In genomic region chr12:83923486-83923859, GRCm38 (mm10) we compare ENCODE assay signal across 15 mouse cellular contexts. TPM values are rescaled to one million over a fixed set of nuclear protein-coding genes. Genes with fewer than 3 reads are reported as not detected.
A peak's percentile ranks its signal among the peaks of the same experiment; 100 is the strongest.
DNase-seq lines count a peak whose midpoint lies in the region; ATAC-seq and TF ChIP-seq lines count a peak whose summit lies in the region.
"Had no signal": no experiment of that assay in that cellular context is flagged by ENCODE, and none has a peak within 500 bp of the region (broad histone marks: within the 10 kb centered on the region; RNA-seq: fewer than 3 reads in every experiment).

No protein-coding gene starts in this region.

- WGBS in heart, embryonic 10.5 days = 33% methylated on average over 1 of the region's 1 CpGs
- 61% methylated on average over 1 of the region's 1 CpGs for WGBS in heart, adult 2 months
- WGBS in liver, embryonic 13.5 days (ENCODE audit: insufficient replicate concordance) = 58% methylated on average over 1 of the region's 1 CpGs

- H3K27me3 ChIP-seq in heart, embryonic 10.5 days (ENCODE audit: insufficient read depth, poor library complexity, severe bottlenecking) = no peaks in the 10 kb centered on the region
- H3K27me3 ChIP-seq in heart, adult 2 months (ENCODE audit: control insufficient read depth, insufficient read depth, low read length) = no peaks in the 10 kb centered on the region
- no peaks in the 10 kb centered on the region for H3K27me3 ChIP-seq in liver, embryonic 13.5 days
- H3K27me3 ChIP-seq: embryonic facial prominence, embryonic 12.5 days; hindbrain, embryonic 15.5 days had no signal

- TF ChIP-seq CTCF in heart, adult 2 months (IDR thresholded peaks at IDR 0.05) = no peak
- no peak for TF ChIP-seq CTCF in layer of hippocampus, adult 2 months (conservative IDR thresholded peaks at IDR 0.05)

- intact Hi-C loops in heart, adult 2 months (cut with DNase I) = no loop called here

- TF ChIP-seq EP300 in heart, adult 2 months (IDR thresholded peaks at IDR 0.05; ENCODE audit: insufficient read depth, low read depth, low read length) = no peak

- no peak overlapping the region for H3K4me3 ChIP-seq in heart, embryonic 10.5 days
- no peak overlapping the region for H3K4me3 ChIP-seq in heart, adult 2 months
- H3K4me3 ChIP-seq in layer of hippocampus, adult 2 months = no peak overlapping the region
- no peak overlapping the region for H3K4me3 ChIP-seq in liver, embryonic 13.5 days (replicated peaks)

- H3K79me2 ChIP-seq in heart, adult 2 months (replicated peaks; ENCODE audit: control insufficient read depth, insufficient read depth, low read length) = peaks cover 4% of the 10 kb centered on the region

- no peak overlapping the region for H3K4me2 ChIP-seq in liver, embryonic 13.5 days

- peak overlapping the region; percentile 97 for H3K27ac ChIP-seq in heart, embryonic 10.5 days
- H3K27ac ChIP-seq in heart, adult 2 months = no peak overlapping the region
- H3K27ac ChIP-seq in layer of hippocampus, adult 2 months = peak overlapping the region; percentile 14; the same call in 1 of the 2 replicates
- H3K27ac ChIP-seq in liver, embryonic 13.5 days = peak overlapping the region; percentile 4; the same call in 1 of the 2 replicates

- no peak for DNase-seq in heart, embryonic 10.5 days (ENCODE audit: low spot score)
- no peak for DNase-seq in heart, adult 2 months
- no peak for DNase-seq in layer of hippocampus, adult 2 months (ENCODE audit: low spot score in 2 of 2)
- DNase-seq in layer of hippocampus, adult 8-10 months (ENCODE audit: low spot score in 2 of 2) = no peak
- peak; percentile 80 for DNase-seq in brain, adult 2 months (ENCODE audit: low read depth, low spot score)
- DNase-seq in liver, embryonic 13.5 days = no peak
- no peak for DNase-seq in retina, postnatal 1 day
- DNase-seq in ovary, postnatal 36 days (ENCODE audit: low spot score) = no peak
- DNase-seq: cerebellum, adult 9-11 months; gastrocnemius, postnatal 36 days; thymus, adult 18-20 months had no signal

- H3K4me1 ChIP-seq in heart, embryonic 10.5 days = peaks cover 52% of the 10 kb centered on the region
- peaks cover 10% of the 10 kb centered on the region for H3K4me1 ChIP-seq in heart, adult 2 months (ENCODE audit: control insufficient read depth, insufficient read depth, low read length)
- H3K4me1 ChIP-seq in liver, embryonic 13.5 days (replicated peaks) = peaks cover 40% of the 10 kb centered on the region

- H3K9ac ChIP-seq in heart, adult 2 months (ENCODE audit: low read depth, low read length) = no peak overlapping the region
- no peak overlapping the region for H3K9ac ChIP-seq in liver, embryonic 13.5 days
- H3K9ac ChIP-seq: hindbrain, embryonic 15.5 days had no signal

- no peak for TF ChIP-seq POLR2A in heart, adult 2 months (IDR thresholded peaks at IDR 0.05; ENCODE audit: insufficient read depth, low read depth, low read length)

- no peaks in the 10 kb centered on the region for H3K36me3 ChIP-seq in heart, embryonic 10.5 days
- H3K36me3 ChIP-seq in heart, adult 2 months (ENCODE audit: control insufficient read depth, insufficient read depth, low read length) = peaks cover 5% of the 10 kb centered on the region
- H3K36me3 ChIP-seq in liver, embryonic 13.5 days = no peaks in the 10 kb centered on the region
- H3K36me3 ChIP-seq: embryonic facial prominence, embryonic 12.5 days; hindbrain, embryonic 15.5 days had no signal

- H3K9me3 ChIP-seq in heart, embryonic 10.5 days = no peaks in the 10 kb centered on the region
- H3K9me3 ChIP-seq in liver, embryonic 13.5 days (replicated peaks) = no peaks in the 10 kb centered on the region
- H3K9me3 ChIP-seq: embryonic facial prominence, embryonic 12.5 days; G1E; hindbrain, embryonic 15.5 days had no signal

- ATAC-seq in liver, embryonic 13.5 days (ENCODE audit: low read depth) = no peak
- ATAC-seq: forebrain, embryonic 14.5 days had no signal

RNA-seq across cellular contexts. Expression of gene Numb, which starts 1.7 kb away (rescaled TPM):
- 38.8 and 39.1 TPM in 2 replicates for polyA plus RNA-seq in heart, embryonic 10.5 days (2016; fragmentation: Nextera tagmentation; extraction: Ambion mirVana)
- 10 to 100 TPM; 31.6 to 32.3 TPM for total RNA-seq in heart, adult 2 months (2021)
- 31.1 and 38.1 TPM in 2 replicates for polyA plus RNA-seq in heart, adult 2 months (2012; rRNA removed)
- 10 to 100 TPM; 26.7 to 38.7 TPM for total RNA-seq in layer of hippocampus, adult 2 months (2021)
- total RNA-seq in layer of hippocampus, adult 8-10 months (2022) = 10 to 100 TPM; 37.5 to 52.2 (median 41.4) TPM
- 11.8 and 16.3 TPM in 2 replicates for polyA plus RNA-seq in liver, embryonic 13.5 days (2015; fragmentation: Nextera tagmentation; extraction: Ambion mirVana)

RNA-seq across cellular contexts. Expression of gene Riox1, which starts 26.9 kb away (rescaled TPM):
- polyA plus RNA-seq in heart, embryonic 10.5 days (2016; fragmentation: Nextera tagmentation; extraction: Ambion mirVana) = 12.3 and 19.4 TPM in 2 replicates
- total RNA-seq in heart, adult 2 months (2021) = 1 to 10 TPM; 4.4 to 4.7 TPM
- polyA plus RNA-seq in heart, adult 2 months (2012; rRNA removed) = 2.8 and 3.4 TPM in 2 replicates
- total RNA-seq in layer of hippocampus, adult 2 months (2021) = 10 to 100 TPM; 15.0 to 15.7 TPM
- total RNA-seq in layer of hippocampus, adult 8-10 months (2022) = 10 to 100 TPM; 13.9 to 17.7 (median 15.1) TPM
- 9.3 and 9.8 TPM in 2 replicates for polyA plus RNA-seq in liver, embryonic 13.5 days (2015; fragmentation: Nextera tagmentation; extraction: Ambion mirVana)
